Mouse (Mus musculus): Measurements from ENCODE around the gene Agpat1.

DNA sequence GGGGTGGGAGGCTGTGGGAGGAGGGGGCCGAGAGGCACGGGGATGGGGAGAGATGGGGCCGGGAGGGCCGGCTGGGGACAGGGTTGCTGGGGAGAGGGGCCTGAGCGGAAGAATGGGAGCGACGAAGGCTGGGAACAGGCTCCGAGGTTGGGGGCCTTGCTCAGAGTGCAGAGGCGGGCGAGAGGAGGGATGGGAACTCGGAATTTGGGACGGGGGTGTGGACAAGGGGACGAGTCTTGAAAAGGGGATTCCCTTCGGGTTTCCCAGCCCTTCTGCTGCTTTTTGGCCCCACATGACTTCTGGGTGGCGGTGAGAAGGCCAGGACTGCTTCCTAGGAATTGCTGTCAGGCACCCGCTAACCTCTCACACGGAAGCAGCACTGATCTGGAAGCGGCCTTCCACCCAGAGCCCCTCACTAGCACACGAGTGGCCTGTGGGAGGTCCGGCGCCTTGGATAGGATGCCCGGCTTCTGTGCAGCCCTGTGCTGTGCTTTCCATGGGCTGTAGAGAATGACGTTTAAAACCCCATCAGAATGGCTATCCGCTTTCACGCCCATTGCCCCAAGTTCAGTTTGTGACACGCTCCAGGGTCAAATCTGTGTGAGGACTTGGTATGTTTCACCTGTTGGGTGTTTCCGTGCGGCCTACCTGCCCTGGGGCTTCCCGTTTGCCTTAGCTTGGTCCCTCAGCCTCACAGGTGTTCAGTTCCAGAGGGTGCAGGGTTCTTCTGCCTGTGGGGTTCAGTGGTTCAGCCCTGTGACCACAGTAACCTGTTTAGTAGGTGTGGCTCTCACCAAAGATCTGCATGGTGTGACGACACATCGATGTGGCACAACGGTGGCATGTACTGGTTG is 2.4 kb downstream of the Agpat1 start:
- TF ChIP-seq POLR2A (IDR thresholded peaks at IDR 0.05; ENCODE audit: borderline replicate concordance, extremely low read depth, low read depth, low read length) (no peak), CTCF (IDR thresholded peaks at IDR 0.05; ENCODE audit: insufficient read depth, low read length) (no peak)

Data from lung, adult 2 months (tissue).